Mouse (Mus musculus) lung, postnatal 0 days (tissue): ENCODE measurements around the gene Gm17334. TPM values are rescaled to one million over a fixed set of nuclear protein-coding genes. Genes with fewer than 3 reads are reported as not detected.

Experiments
- ATAC-seq: fragments of 200-750 bp; cut with Nextera tagmentation; 2 replicates; pipeline ENCODE4 v1.8.0; 2017; ENCODE audit warnings: moderate library complexity
- DNase-seq: peaks from one replicate; pipeline ENCODE4 v3.0.0-alpha.2; 2016; ENCODE audit warnings: low spot score
- H3K27ac ChIP-seq: fragments of 300-500 bp; sonication (generic); 2 replicates; pipeline ENCODE4 v1.5.1; 2014; ENCODE audit warnings: antibody characterized with exemption, mild to moderate bottlenecking, low read length, mixed read lengths
- H3K27me3 ChIP-seq: fragments of 300-500 bp; sonication (generic); replicated peaks from 2 replicates; pipeline ENCODE4 v1.6.1; 2014; ENCODE audit warnings: low read length, mixed read lengths; ENCODE audit not compliant: insufficient read depth
- H3K36me3 ChIP-seq: fragments of 300-500 bp; sonication (generic); 2 replicates; pipeline ENCODE4 v1.6.1; 2014; ENCODE audit warnings: low read length, mixed read lengths; ENCODE audit not compliant: insufficient read depth
- H3K4me1 ChIP-seq: fragments of 300-500 bp; sonication (generic); 2 replicates; pipeline ENCODE4 v1.6.1; 2014; ENCODE audit warnings: antibody characterized with exemption, low read depth, low read length, mixed read lengths; ENCODE audit not compliant: insufficient read depth
- H3K4me2 ChIP-seq: fragments of 300-500 bp; sonication (generic); replicated peaks from 2 replicates; pipeline ENCODE4 v1.6.1; 2014; ENCODE audit warnings: low read depth, mild to moderate bottlenecking, low read length, moderate library complexity, mixed read lengths
- H3K4me3 ChIP-seq: fragments of 300-500 bp; sonication (generic); 2 replicates; pipeline ENCODE4 v1.5.1; 2014; ENCODE audit warnings: low read depth, low read length
- H3K9ac ChIP-seq: fragments of 300-500 bp; sonication (generic); replicated peaks from 2 replicates; pipeline ENCODE4 v1.6.1; 2014; ENCODE audit warnings: low read depth, mild to moderate bottlenecking
- H3K9me3 ChIP-seq: fragments of 300-500 bp; sonication (generic); 2 replicates; pipeline ENCODE4 v1.6.1; 2016; ENCODE audit warnings: low read length, mixed read lengths
- CTCF ChIP-seq: IDR thresholded peaks from 2 replicates; pipeline ENCODE4 v1.5.1; 2016; ENCODE audit warnings: antibody characterized with exemption, mild to moderate bottlenecking
- EP300 ChIP-seq: IDR thresholded peaks from 2 replicates; pipeline ENCODE4 v1.6.1; 2016; ENCODE audit warnings: antibody characterized with exemption, mild to moderate bottlenecking, control low read depth
- WGBS: fragments of 180-500 bp; shearing (Covaris S2); extraction: QIAGEN DNeasy Blood & Tissue Kit; methylation state at CpG from one replicate; pipeline ENCODE4 v1.1.7; 2014; 5-methylcytosine and 5-hydroxymethylcytosine counted together
- polyA plus RNA-seq: library from polyadenylated mRNA; unstranded; fragments of >200 nt; fragmentation: Nextera tagmentation; extraction: Ambion mirVana; gene quantifications from 2 replicates; pipeline ENCODE4 v1.2.1, GENCODE M21; 2015

The Gm17334 gene
- polyA plus RNA-seq, 1 experiment from 2014 or later = 0.61 TPM

GRCm38 (mm10) chr11:53778455-53778854, 5.5 kb upstream of the Gm17334 start:
- no peak for TF ChIP-seq CTCF
- no peak for TF ChIP-seq EP300
- Histone ChIP-seq H3K36me3 (peaks cover 31% of the 10 kb centered on the region), H3K9me3 (no peaks in the 10 kb centered on the region), H3K4me3 (no peak overlapping the region), H3K27me3 (no peaks in the 10 kb centered on the region), H3K4me2 (no peak overlapping the region), H3K4me1 (no peaks in the 10 kb centered on the region), H3K27ac (no peak overlapping the region), H3K9ac (no peak overlapping the region)
- 53% methylated on average over 5 of the region's 5 CpGs for WGBS
- DNase-seq (no peak), ATAC-seq (peak; percentile 38; the same call in 1 of the 2 replicates)

- H3K27ac ChIP-seq = 0 out of 2 replicates have a peak overlapping the region, but pooled peaks have one; percentile 20
- DNase-seq (no peak), ATAC-seq (no peak)
- H3K36me3 ChIP-seq = peaks cover 31% of the 10 kb centered on the region
- H3K9ac ChIP-seq = no peak overlapping the region
- H3K9me3 ChIP-seq = no peaks in the 10 kb centered on the region
- H3K4me3 ChIP-seq = no peak overlapping the region
- no peak overlapping the region for H3K4me2 ChIP-seq
- no peaks in the 10 kb centered on the region for H3K4me1 ChIP-seq
- TF ChIP-seq EP300 (no peak), CTCF (no peak)
- no peaks in the 10 kb centered on the region for H3K27me3 ChIP-seq
- WGBS = 55% methylated on average over 5 of the region's 5 CpGs
Measured at GRCm38 (mm10) chr11:53777736-53778135, 4.7 kb upstream of the Gm17334 start.

- H3K4me1 ChIP-seq = peaks cover 9% of the 10 kb centered on the region; the same call in 1 of the 2 replicates
- H3K36me3 ChIP-seq = peaks cover 31% of the 10 kb centered on the region
- H3K27ac ChIP-seq = no peak overlapping the region
- H3K9me3 ChIP-seq = no peaks in the 10 kb centered on the region
- H3K4me2 ChIP-seq = no peak overlapping the region
- H3K27me3 ChIP-seq = no peaks in the 10 kb centered on the region
- no peak overlapping the region for H3K9ac ChIP-seq
- TF ChIP-seq CTCF (no peak), EP300 (no peak)
- H3K4me3 ChIP-seq = no peak overlapping the region
- DNase-seq (no peak), ATAC-seq (no peak)
- WGBS = 86% methylated on average over 13 of the region's 13 CpGs
Measured at GRCm38 (mm10) chr11:53774659-53775255, 1.8 kb upstream of the Gm17334 start.

- peaks cover 31% of the 10 kb centered on the region for H3K36me3 ChIP-seq
- H3K27me3 ChIP-seq = no peaks in the 10 kb centered on the region
- ATAC-seq = no peak
- no peaks in the 10 kb centered on the region for H3K9me3 ChIP-seq
- no peak overlapping the region for H3K4me2 ChIP-seq
- TF ChIP-seq CTCF = no peak
- no peak for TF ChIP-seq EP300
- H3K27ac ChIP-seq = no peak overlapping the region
- peaks cover 13% of the 10 kb centered on the region for H3K4me1 ChIP-seq
- no peak overlapping the region for H3K9ac ChIP-seq
- no peak overlapping the region for H3K4me3 ChIP-seq
- DNase-seq = no peak
- WGBS = 87% methylated on average over 16 of the region's 16 CpGs
Measured at GRCm38 (mm10) chr11:53773641-53774360, 814 bp upstream of the Gm17334 start.

- no peaks in the 10 kb centered on the region for H3K27me3 ChIP-seq
- WGBS = 74% methylated on average over 9 of the region's 9 CpGs
- H3K4me3 ChIP-seq = no peak overlapping the region
- no peak for DNase-seq
- H3K4me2 ChIP-seq = peak overlapping the region; percentile 11; the same call in 1 of the 2 replicates
- H3K4me1 ChIP-seq = peaks cover 13% of the 10 kb centered on the region
- no peak for ATAC-seq
- no peak overlapping the region for H3K27ac ChIP-seq
- peaks cover 31% of the 10 kb centered on the region for H3K36me3 ChIP-seq
- no peak for TF ChIP-seq CTCF
- no peak overlapping the region for H3K9ac ChIP-seq
- H3K9me3 ChIP-seq = no peaks in the 10 kb centered on the region
Measured at GRCm38 (mm10) chr11:53772536-53772935, 451 bp downstream of the Gm17334 start.

GRCm38 (mm10) chr11:53771001-53771744, 1.8 kb downstream of the Gm17334 start:
- Histone ChIP-seq H3K9me3 (no peaks in the 10 kb centered on the region), H3K4me1 (peaks cover 13% of the 10 kb centered on the region), H3K27ac (no peak overlapping the region), H3K27me3 (no peaks in the 10 kb centered on the region), H3K9ac (peak overlapping the region; percentile 92; the same call in 1 of the 2 replicates), H3K36me3 (peaks cover 22% of the 10 kb centered on the region), H3K4me2 (peak overlapping the region; percentile 68), H3K4me3 (peak overlapping the region; percentile 82)
- TF ChIP-seq EP300 = no peak
- TF ChIP-seq CTCF = no peak
- DNase-seq (no peak), ATAC-seq (no peak)
- WGBS = 59% methylated on average over 11 of the region's 11 CpGs
